Mouse (Mus musculus) forebrain, embryonic 11.5 days (tissue): Measurements from ENCODE around the gene Gm44973. TPM values are rescaled to one million over a fixed set of nuclear protein-coding genes. Genes with fewer than 3 reads are reported as not detected.
A peak's percentile ranks its signal among the peaks of the same experiment; 100 is the strongest.
"Not testable (repeated sequence)": the region's sequence is repeated elsewhere in the genome, so short reads cannot be mapped to it uniquely, and the experiment has no call there.

Source experiments
- ATAC-seq: fragments of 200-750 bp; cut with Nextera tagmentation; replicated peaks from 2 replicates; pipeline ENCODE4 v1.8.0; 2017; ENCODE audit warnings: moderate TSS enrichment; ENCODE audit not compliant: low FRiP score
- DNase-seq: peaks from one replicate; pipeline ENCODE4 v3.0.0-alpha.2; 2017; ENCODE audit warnings: low spot score
- H3K27ac ChIP-seq: fragments of 300-500 bp; sonication (generic); 2 replicates; pipeline ENCODE4 v1.5.1; 2014; ENCODE audit warnings: low read depth, low read length
- H3K27me3 ChIP-seq: fragments of 300-500 bp; sonication (generic); 2 replicates; pipeline ENCODE4 v1.6.1; 2014; ENCODE audit warnings: mild to moderate bottlenecking, low read length, mixed read lengths; ENCODE audit not compliant: control insufficient read depth, insufficient read depth
- H3K36me3 ChIP-seq: fragments of 300-500 bp; sonication (generic); 2 replicates; pipeline ENCODE4 v1.6.1; 2014; ENCODE audit warnings: mild to moderate bottlenecking, low read length, moderate library complexity, mixed read lengths; ENCODE audit not compliant: control insufficient read depth, insufficient read depth
- H3K4me1 ChIP-seq: fragments of 300-500 bp; sonication (generic); replicated peaks from 2 replicates; pipeline ENCODE4 v1.6.1; 2014; ENCODE audit warnings: low read length, mixed read lengths; ENCODE audit not compliant: control insufficient read depth, insufficient read depth
- H3K4me2 ChIP-seq: fragments of 300-500 bp; sonication (generic); 2 replicates; pipeline ENCODE4 v1.6.1; 2014; ENCODE audit warnings: low read depth, mild to moderate bottlenecking, low read length, moderate library complexity, mixed read lengths; ENCODE audit not compliant: severe bottlenecking
- H3K4me3 ChIP-seq: fragments of 300-500 bp; sonication (generic); 2 replicates; pipeline ENCODE4 v1.5.1; 2014; ENCODE audit warnings: low read depth, low read length
- H3K9ac ChIP-seq: fragments of 300-500 bp; sonication (generic); 2 replicates; pipeline ENCODE4 v1.6.1; 2014; ENCODE audit warnings: low read length
- H3K9me3 ChIP-seq: fragments of 300-500 bp; sonication (generic); 2 replicates; pipeline ENCODE4 v1.6.1; 2016; ENCODE audit warnings: low read length, mixed read lengths; ENCODE audit not compliant: control insufficient read depth
- WGBS: fragments of 180-500 bp; shearing (Covaris S2); extraction: QIAGEN DNeasy Blood & Tissue Kit; methylation state at CpG from one replicate; pipeline ENCODE4 v1.1.7; 2014; 5-methylcytosine and 5-hydroxymethylcytosine counted together
- polyA plus RNA-seq: library from polyadenylated mRNA; unstranded; fragments of >200 nt; fragmentation: Nextera tagmentation; extraction: Ambion mirVana; gene quantifications from 2 replicates; pipeline ENCODE4 v1.2.1, GENCODE M21; 2014

Gm44973 gene
- polyA plus RNA-seq, 1 experiment from 2014 or later: 0.23 TPM

- ATAC-seq: no peak
- WGBS: 53% methylated on average over 58 of the region's 59 CpGs
- H3K4me2 ChIP-seq: peak overlapping the region; percentile 26; the same call in 1 of the 2 replicates
These were observed 21.1 kb upstream of the Gm44973 start for GRCm38 (mm10) chr7:4993999-4994788.

GRCm38 (mm10) chr7:4995268-4996002, 19.9 kb upstream of the Gm44973 start:
- DNase-seq (no peak), ATAC-seq (peak; percentile 6)
- H3K4me3 ChIP-seq: peak overlapping the region; percentile 70
- H3K4me1 ChIP-seq: peaks cover 20% of the 10 kb centered on the region
- peak overlapping the region; percentile 84 for H3K4me2 ChIP-seq
- peaks cover 2% of the 10 kb centered on the region; the same call in 1 of the 2 replicates for H3K36me3 ChIP-seq
- H3K9me3 ChIP-seq: no peaks in the 10 kb centered on the region
- WGBS: 6% methylated on average over 19 of the region's 19 CpGs
- H3K9ac ChIP-seq: peak overlapping the region; percentile 89
- peaks cover 15% of the 10 kb centered on the region for H3K27me3 ChIP-seq
- no peak overlapping the region for H3K27ac ChIP-seq

More at GRCm38 (mm10) chr7:4993999-4994788, 21.1 kb upstream of the Gm44973 start:
- Histone ChIP-seq H3K27ac (no peak overlapping the region), H3K9ac (peak overlapping the region; percentile 8; the same call in 1 of the 2 replicates), H3K4me3 (peak overlapping the region; percentile 0; the same call in 1 of the 2 replicates), H3K27me3 (peaks cover 15% of the 10 kb centered on the region), H3K36me3 (peaks cover 2% of the 10 kb centered on the region; the same call in 1 of the 2 replicates), H3K4me1 (peaks cover 20% of the 10 kb centered on the region), H3K9me3 (no peaks in the 10 kb centered on the region)
- DNase-seq: no peak

GRCm38 (mm10) chr7:4996003-4996895, 19.0 kb upstream of the Gm44973 start, which contains the start of gene Zfp579:
TSS of gene Zfp579 (minus strand) at chr7:4996158.
- ATAC-seq (peak; percentile 90), DNase-seq (peak; percentile 96)
- Histone ChIP-seq H3K27ac (peak within 1 kb of the TSS; percentile 43; the same call in 1 of the 2 replicates), H3K4me2 (peak within 1 kb of the TSS; percentile 84), H3K36me3 (peaks cover 2% of the 10 kb centered on the region; the same call in 1 of the 2 replicates), H3K4me1 (peaks cover 20% of the 10 kb centered on the region), H3K9me3 (no peaks in the 10 kb centered on the region), H3K4me3 (peak within 1 kb of the TSS; percentile 70), H3K9ac (peak within 1 kb of the TSS; percentile 89), H3K27me3 (peaks cover 15% of the 10 kb centered on the region)
- 5% methylated on average over 16 of the region's 26 CpGs for WGBS

- Histone ChIP-seq H3K4me2 (peak overlapping the region; percentile 84; the same call in 1 of the 2 replicates), H3K4me3 (peak overlapping the region; percentile 70; the same call in 1 of the 2 replicates), H3K9me3 (no peaks in the 10 kb centered on the region), H3K4me1 (peaks cover 20% of the 10 kb centered on the region), H3K36me3 (peaks cover 2% of the 10 kb centered on the region; the same call in 1 of the 2 replicates), H3K9ac (peak overlapping the region; percentile 89), H3K27me3 (peaks cover 15% of the 10 kb centered on the region), H3K27ac (no peak overlapping the region; the same call in 1 of the 2 replicates)
- 74% methylated on average over 6 of the region's 8 CpGs for WGBS
- ATAC-seq: no peak
- no peak for DNase-seq
These were observed 18.4 kb upstream of the Gm44973 start for GRCm38 (mm10) chr7:4996934-4997333.

DNA sequence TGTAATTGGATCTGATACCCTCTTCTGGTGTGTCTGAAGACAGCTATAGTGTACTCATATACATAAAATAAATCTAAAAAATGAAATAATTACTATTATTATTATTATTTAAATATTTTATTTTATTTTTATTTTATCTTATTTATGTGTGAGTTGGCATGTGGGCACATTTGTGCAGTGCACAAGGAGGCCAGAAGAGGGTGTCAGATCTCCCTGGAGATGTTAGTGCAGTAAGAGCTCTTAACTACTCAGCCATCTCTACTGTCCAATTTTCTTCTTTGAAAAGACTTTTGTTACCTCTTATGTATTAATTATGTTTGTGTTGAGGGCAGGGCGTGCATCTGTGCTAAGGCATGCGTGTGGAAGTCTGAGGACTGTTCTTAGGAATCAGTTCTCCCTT, 15.4 kb upstream of the Gm44973 start:
- Histone ChIP-seq H3K9me3 (peaks cover 3% of the 10 kb centered on the region; the same call in 1 of the 2 replicates), H3K4me3 (no peak overlapping the region), H3K27ac (no peak overlapping the region), H3K9ac (no peak overlapping the region), H3K27me3 (no peaks in the 10 kb centered on the region), H3K4me1 (peaks cover 10% of the 10 kb centered on the region), H3K4me2 (no peak overlapping the region), H3K36me3 (no peaks in the 10 kb centered on the region)
- no peak for ATAC-seq
- no peak for DNase-seq
- 71% methylated on average over 2 of the region's 2 CpGs for WGBS

GRCm38 (mm10) chr7:5002876-5003275, 12.4 kb upstream of the Gm44973 start:
- H3K4me2 ChIP-seq, H3K36me3 ChIP-seq, H3K9ac ChIP-seq, H3K4me3 ChIP-seq, H3K27ac ChIP-seq, ATAC-seq, H3K27me3 ChIP-seq, DNase-seq, H3K4me1 ChIP-seq, H3K9me3 ChIP-seq: not testable (repeated sequence)
- 70% methylated on average over 8 of the region's 8 CpGs for WGBS

GRCm38 (mm10) chr7:5008229-5008628, 7.1 kb upstream of the Gm44973 start:
- Histone ChIP-seq H3K9me3 (no peaks in the 10 kb centered on the region), H3K4me3 (no peak overlapping the region), H3K9ac (no peak overlapping the region), H3K36me3 (peaks cover 40% of the 10 kb centered on the region), H3K27me3 (no peaks in the 10 kb centered on the region), H3K27ac (no peak overlapping the region), H3K4me1 (peaks cover 2% of the 10 kb centered on the region; the same call in 1 of the 2 replicates), H3K4me2 (no peak overlapping the region)
- ATAC-seq: no peak; the same call in 1 of the 2 replicates
- 97% methylated on average over 26 of the region's 26 CpGs for WGBS
- DNase-seq: no peak
